Mouse (Mus musculus) megakaryocyte-erythroid progenitor cell, adult 5-6 weeks (primary cell): ENCODE measurements at regions not wholly inside any gene's neighbourhood (a gene's known extent, or its start where the extent isn't known, plus 50 kb on each side); places are given as distances from the start of the nearest gene placed in this dataset.

ENCODE experiments used
- ATAC-seq: replicated peaks from 2 replicates; pipeline ENCODE4 v1.8.0; 2016; ENCODE audit warnings: mild to moderate bottlenecking, inconsistent platforms; ENCODE audit not compliant: severe bottlenecking, poor library complexity, low FRiP score, low TSS enrichment

GRCm38 (mm10) chr10:56566836-56567442 is 189.8 kb downstream of the Gja1 start:
- ATAC-seq, result no peak

GRCm38 (mm10) chr10:56582065-56582464 is 204.9 kb downstream of the Gja1 start:
- ATAC-seq, result no peak

- ATAC-seq, result no peak
Measured at GRCm38 (mm10) chr10:56587205-56587604, 210.1 kb downstream of the Gja1 start.

GRCm38 (mm10) chr10:56597382-56597781 is 220.3 kb downstream of the Gja1 start:
- ATAC-seq, result no peak

- ATAC-seq, result no peak
Measured at GRCm38 (mm10) chr10:56598191-56598590, 221.1 kb downstream of the Gja1 start.

- ATAC-seq, result no peak
Measured at GRCm38 (mm10) chr10:56599923-56600322, 222.8 kb downstream of the Gja1 start.

- ATAC-seq, result no peak
Measured at GRCm38 (mm10) chr10:56611564-56612288, 234.6 kb downstream of the Gja1 start.

- ATAC-seq, result no peak
Measured at GRCm38 (mm10) chr10:56642656-56643055, 265.5 kb downstream of the Gja1 start.

GRCm38 (mm10) chr10:56643376-56644135 is 266.4 kb downstream of the Gja1 start:
- ATAC-seq, result no peak

GRCm38 (mm10) chr10:56660501-56660900 is 283.4 kb downstream of the Gja1 start:
- no peak for ATAC-seq

- ATAC-seq, result no peak
Measured at GRCm38 (mm10) chr10:56673919-56674318, 296.8 kb downstream of the Gja1 start.

GRCm38 (mm10) chr10:56682901-56683300 is 305.8 kb downstream of the Gja1 start:
- no peak for ATAC-seq

- ATAC-seq, result no peak
Measured at GRCm38 (mm10) chr10:56685655-56686250, 308.6 kb downstream of the Gja1 start.

GRCm38 (mm10) chr10:56691467-56691866 is 314.3 kb downstream of the Gja1 start:
- no peak for ATAC-seq

GRCm38 (mm10) chr10:56695100-56695499 is 318.0 kb downstream of the Gja1 start:
- no peak for ATAC-seq

- no peak for ATAC-seq
Measured at GRCm38 (mm10) chr10:56700126-56700525, 323.0 kb downstream of the Gja1 start.

GRCm38 (mm10) chr10:56708411-56708810 is 331.3 kb downstream of the Gja1 start:
- no peak for ATAC-seq

GRCm38 (mm10) chr10:56708886-56709285 is 331.8 kb downstream of the Gja1 start:
- no peak for ATAC-seq

- no peak for ATAC-seq
Measured at GRCm38 (mm10) chr10:56712611-56713105, 335.5 kb downstream of the Gja1 start.

GRCm38 (mm10) chr10:56737073-56737472 is 359.9 kb downstream of the Gja1 start:
- no peak for ATAC-seq
